Mouse (Mus musculus): ENCODE results near the gene Foxf2. TPM values are rescaled to one million over a fixed set of nuclear protein-coding genes. Genes with fewer than 3 reads are reported as not detected.

Gene Foxf2
- polyA plus RNA-seq, 1 experiment: not detected

DNA sequence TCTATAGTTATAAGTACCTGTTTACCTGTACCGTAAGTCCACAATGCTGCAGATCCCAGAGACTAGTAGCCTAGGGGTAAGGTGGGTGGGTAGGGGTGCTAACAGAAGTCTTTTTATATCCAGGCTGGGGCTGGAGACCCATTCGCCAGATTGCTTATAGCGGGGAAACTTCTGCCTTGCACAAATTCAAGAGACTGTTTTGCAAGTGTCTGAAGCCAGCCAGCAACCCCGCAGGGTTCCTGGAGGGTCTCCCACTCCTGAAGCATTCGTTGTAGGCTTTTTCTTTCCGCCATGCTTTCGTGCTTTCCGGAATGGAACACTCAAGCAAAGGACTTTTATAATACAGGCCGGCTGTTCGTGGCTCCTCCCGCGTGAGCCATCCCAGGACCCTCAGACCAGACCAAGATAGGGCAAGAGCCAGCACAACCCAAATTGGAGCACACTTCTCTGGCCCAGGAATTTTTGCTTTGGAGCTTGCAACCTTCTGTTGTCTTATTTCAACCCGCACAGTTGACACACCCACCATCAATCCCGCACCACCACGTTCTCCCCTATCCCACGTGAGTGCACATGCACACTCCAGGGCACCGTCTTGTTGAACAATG is 10.0 kb upstream of the Foxf2 start:
- Histone ChIP-seq H3K4me1 (ENCODE audit: control insufficient read depth) (no peaks in the 10 kb centered on the region), H3K4me3 (replicated peaks) (no peak overlapping the region), H3K27me3 (ENCODE audit: control insufficient read depth) (peaks cover 93% of the 10 kb centered on the region), H3K36me3 (ENCODE audit: control insufficient read depth) (no peaks in the 10 kb centered on the region), H3K9me3 (ENCODE audit: control insufficient read depth, low read length) (no peaks in the 10 kb centered on the region)
- TF ChIP-seq TAL1 (IDR thresholded peaks at IDR 0.05; ENCODE audit: low read length): no peak
- TF ChIP-seq GATA1 (IDR thresholded peaks at IDR 0.05; ENCODE audit: low read length): no peak

DNA sequence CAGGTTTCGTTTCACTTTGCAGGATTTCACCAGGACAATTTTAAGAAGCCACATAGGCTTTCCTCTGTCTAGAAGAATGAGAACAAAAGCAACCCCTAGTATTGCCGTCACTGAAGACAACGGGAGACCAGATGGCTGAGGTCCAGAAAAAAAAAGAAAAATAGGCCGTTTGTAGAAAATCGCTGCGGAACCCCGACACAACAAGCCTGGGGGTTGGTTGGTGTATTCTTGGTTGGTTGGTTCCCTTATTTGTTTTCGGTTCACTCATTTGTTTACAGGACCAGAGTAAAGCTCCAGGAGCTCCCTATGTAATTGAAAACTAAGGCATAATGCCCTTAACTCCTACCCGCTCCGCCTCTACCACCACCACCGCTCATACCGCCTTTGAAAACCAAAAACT is 7.6 kb upstream of the Foxf2 start:
- Histone ChIP-seq H3K4me3 (replicated peaks) (no peak overlapping the region), H3K27me3 (ENCODE audit: control insufficient read depth) (peaks cover 100% of the 10 kb centered on the region), H3K4me1 (ENCODE audit: control insufficient read depth) (no peaks in the 10 kb centered on the region), H3K9me3 (ENCODE audit: control insufficient read depth, low read length) (no peaks in the 10 kb centered on the region), H3K36me3 (ENCODE audit: control insufficient read depth) (no peaks in the 10 kb centered on the region)
- no peak for TF ChIP-seq GATA1 (IDR thresholded peaks at IDR 0.05; ENCODE audit: low read length)
- no peak for TF ChIP-seq TAL1 (IDR thresholded peaks at IDR 0.05; ENCODE audit: low read length)

DNA sequence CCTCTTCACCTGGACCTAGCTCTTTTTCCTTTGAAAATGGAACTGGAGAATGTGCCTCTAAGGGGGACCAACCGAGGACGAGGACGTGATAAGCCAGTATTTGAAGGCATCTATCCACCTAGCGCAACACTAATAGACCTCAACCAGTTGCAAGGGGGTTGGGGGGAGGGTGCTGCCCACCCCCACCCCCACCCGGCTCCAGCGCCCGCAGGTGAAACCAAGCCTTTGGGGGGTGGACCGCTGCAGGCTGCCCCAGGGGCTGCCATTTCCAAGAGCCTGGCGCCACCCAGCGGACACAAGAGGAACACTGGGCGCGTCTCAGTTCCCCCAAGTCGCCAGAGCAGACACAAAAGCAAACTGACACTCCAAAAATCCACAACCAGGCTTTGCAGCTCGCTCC is 7.2 kb upstream of the Foxf2 start:
- TF ChIP-seq TAL1 (IDR thresholded peaks at IDR 0.05; ENCODE audit: low read length) (no peak), GATA1 (IDR thresholded peaks at IDR 0.05; ENCODE audit: low read length) (no peak)
- no peak overlapping the region for H3K4me3 ChIP-seq (replicated peaks)
- no peaks in the 10 kb centered on the region for H3K9me3 ChIP-seq (ENCODE audit: control insufficient read depth, low read length)
- peaks cover 100% of the 10 kb centered on the region for H3K27me3 ChIP-seq (ENCODE audit: control insufficient read depth)
- H3K36me3 ChIP-seq (ENCODE audit: control insufficient read depth): no peaks in the 10 kb centered on the region
- no peaks in the 10 kb centered on the region for H3K4me1 ChIP-seq (ENCODE audit: control insufficient read depth)

DNA sequence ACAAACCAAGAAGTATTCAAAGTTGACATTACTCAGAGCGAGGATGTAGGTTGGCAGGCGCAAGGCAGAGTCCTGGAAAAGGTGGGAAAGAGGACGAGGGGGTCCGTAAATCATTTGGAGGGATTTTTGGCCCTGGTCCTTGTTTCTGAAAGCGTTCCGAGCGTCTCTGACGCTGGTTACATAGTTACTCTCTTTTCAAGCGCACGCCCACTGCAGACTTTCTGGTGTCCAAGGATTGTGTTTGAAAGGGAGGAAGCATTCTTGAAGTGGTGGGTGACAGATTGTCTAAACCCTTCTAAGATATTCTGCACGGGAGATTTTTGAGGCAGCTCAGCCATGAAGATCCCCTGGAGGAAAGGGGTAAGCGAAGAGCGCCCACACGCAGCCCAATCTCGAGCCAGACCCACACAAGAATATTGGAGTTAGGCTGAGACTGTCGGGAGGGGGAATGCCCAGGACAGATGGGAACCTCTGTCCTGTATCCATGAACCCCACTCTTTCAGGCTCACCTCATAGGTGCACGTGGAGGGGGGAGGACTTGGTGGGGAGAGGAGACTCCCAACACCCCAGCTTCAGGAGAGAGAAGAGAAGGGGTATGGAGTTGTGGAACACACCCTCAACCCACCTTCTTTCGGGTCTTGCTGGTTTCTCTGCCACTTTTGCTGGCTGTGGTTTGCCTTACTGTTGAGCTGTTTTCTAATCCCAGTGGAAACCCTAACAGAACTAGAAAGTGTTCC is 6.5 kb upstream of the Foxf2 start:
- H3K4me3 ChIP-seq (replicated peaks): no peak overlapping the region
- no peaks in the 10 kb centered on the region for H3K9me3 ChIP-seq (ENCODE audit: control insufficient read depth, low read length)
- H3K36me3 ChIP-seq (ENCODE audit: control insufficient read depth): no peaks in the 10 kb centered on the region
- peaks cover 100% of the 10 kb centered on the region for H3K27me3 ChIP-seq (ENCODE audit: control insufficient read depth)
- no peak for TF ChIP-seq TAL1 (IDR thresholded peaks at IDR 0.05; ENCODE audit: low read length)
- TF ChIP-seq GATA1 (IDR thresholded peaks at IDR 0.05; ENCODE audit: low read length): no peak
- no peaks in the 10 kb centered on the region for H3K4me1 ChIP-seq (ENCODE audit: control insufficient read depth)

DNA sequence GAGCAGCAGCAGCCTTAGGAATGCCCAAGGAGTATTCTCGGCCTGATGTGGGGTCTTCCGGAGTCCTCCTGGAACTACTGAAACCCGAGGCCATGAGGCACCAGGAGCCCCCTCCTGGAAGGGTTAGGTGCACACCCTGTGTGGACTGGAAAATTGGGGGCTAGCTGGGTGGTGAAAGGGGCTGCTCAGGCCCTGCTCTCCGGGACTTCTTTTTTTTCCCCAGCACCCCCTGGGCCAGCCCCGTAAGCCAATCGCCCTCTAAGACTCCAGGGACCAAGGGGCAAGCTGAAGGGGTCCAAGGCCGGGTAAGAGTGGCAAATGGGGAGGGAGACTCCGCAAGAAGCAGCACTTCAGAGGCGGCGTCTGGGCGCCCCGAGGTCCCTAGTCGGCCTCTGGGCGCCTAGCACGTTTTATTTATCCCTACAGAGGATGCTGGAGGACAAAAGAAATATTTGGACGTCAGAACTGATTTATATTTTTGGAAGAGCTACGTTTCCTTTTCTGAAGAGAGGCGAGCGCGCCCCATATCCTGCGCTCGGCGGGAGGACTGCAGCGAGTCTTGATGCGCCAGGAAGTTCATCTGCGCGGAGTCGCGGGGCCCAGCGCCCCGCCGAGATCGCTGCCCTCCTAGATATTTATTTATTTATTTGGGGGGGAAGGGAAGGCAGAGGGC is 5.7 kb upstream of the Foxf2 start:
- Histone ChIP-seq H3K9me3 (ENCODE audit: control insufficient read depth, low read length) (no peaks in the 10 kb centered on the region; the same call in 1 of the 2 replicates), H3K4me3 (replicated peaks) (no peak overlapping the region), H3K4me1 (ENCODE audit: control insufficient read depth) (no peaks in the 10 kb centered on the region), H3K36me3 (ENCODE audit: control insufficient read depth) (no peaks in the 10 kb centered on the region), H3K27me3 (ENCODE audit: control insufficient read depth) (peaks cover 100% of the 10 kb centered on the region)
- TF ChIP-seq TAL1 (IDR thresholded peaks at IDR 0.05; ENCODE audit: low read length) (no peak), GATA1 (IDR thresholded peaks at IDR 0.05; ENCODE audit: low read length) (no peak)

DNA sequence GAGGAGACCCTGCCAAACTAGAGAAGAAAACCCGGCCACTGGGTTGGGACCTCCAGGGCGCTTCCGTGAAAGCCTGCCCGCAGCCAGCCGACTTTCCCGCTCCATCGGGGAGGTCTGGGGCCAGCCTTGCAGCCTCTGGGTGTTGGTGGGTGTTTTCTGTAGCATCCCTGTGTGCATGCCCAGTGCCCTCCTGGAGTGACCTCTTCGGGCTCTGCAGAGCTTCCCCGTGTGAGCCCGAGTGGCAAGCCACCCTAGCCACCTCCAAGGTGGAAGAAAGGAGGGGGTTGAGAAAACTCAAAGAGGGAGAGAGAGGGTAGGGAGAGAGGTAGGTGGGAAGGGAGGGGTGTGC is 5.1 kb upstream of the Foxf2 start:
- Histone ChIP-seq H3K4me3 (replicated peaks) (no peak overlapping the region), H3K36me3 (ENCODE audit: control insufficient read depth) (no peaks in the 10 kb centered on the region), H3K9me3 (ENCODE audit: control insufficient read depth, low read length) (no peaks in the 10 kb centered on the region; the same call in 1 of the 2 replicates), H3K27me3 (ENCODE audit: control insufficient read depth) (peaks cover 100% of the 10 kb centered on the region), H3K4me1 (ENCODE audit: control insufficient read depth) (no peaks in the 10 kb centered on the region)
- TF ChIP-seq TAL1 (IDR thresholded peaks at IDR 0.05; ENCODE audit: low read length): no peak
- no peak for TF ChIP-seq GATA1 (IDR thresholded peaks at IDR 0.05; ENCODE audit: low read length)

DNA sequence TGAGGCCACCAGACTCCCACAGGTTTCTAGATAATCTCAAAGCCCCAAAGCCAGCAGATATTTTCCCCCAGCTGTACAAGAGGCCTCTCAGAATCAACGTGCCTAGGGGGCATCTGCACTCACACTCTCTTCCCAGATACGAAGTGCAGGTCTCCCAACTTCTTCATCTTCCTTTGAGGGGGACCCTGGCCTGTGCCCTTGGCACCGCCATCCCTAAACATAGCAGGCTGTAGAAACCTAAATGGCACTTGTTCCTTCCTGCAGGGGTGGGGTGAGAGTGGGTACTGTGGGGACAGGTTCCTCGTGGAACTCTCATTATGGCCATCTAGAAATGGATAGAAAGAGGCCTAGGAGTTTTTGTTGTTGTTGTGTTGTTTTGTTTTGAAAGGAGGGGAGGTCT is 4.7 kb upstream of the Foxf2 start:
- Histone ChIP-seq H3K36me3 (ENCODE audit: control insufficient read depth) (no peaks in the 10 kb centered on the region), H3K9me3 (ENCODE audit: control insufficient read depth, low read length) (no peaks in the 10 kb centered on the region; the same call in 1 of the 2 replicates), H3K4me3 (replicated peaks) (no peak overlapping the region)

DNA sequence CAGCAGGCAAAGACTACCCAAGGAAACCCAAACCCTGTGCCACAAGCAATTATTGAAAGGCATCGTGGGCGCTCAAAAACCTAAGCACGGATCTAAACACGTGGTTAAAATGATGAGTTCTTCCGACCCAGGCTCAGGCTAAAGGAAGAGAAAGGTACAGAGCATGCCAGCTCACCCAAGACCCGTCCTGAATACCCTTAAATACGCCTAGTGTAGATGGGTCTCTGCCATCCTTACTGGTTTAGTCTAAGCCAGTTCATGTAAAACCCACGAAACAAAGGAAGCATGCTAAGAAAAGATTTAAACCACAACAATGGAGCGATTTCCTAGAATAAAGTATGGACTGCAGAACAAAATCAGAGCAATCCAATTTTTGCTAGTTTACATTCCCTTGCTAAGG is 3.9 kb upstream of the Foxf2 start:
- H3K4me1 ChIP-seq (ENCODE audit: control insufficient read depth): no peaks in the 10 kb centered on the region
- H3K36me3 ChIP-seq (ENCODE audit: control insufficient read depth): no peaks in the 10 kb centered on the region
- H3K4me3 ChIP-seq (replicated peaks): no peak overlapping the region
- TF ChIP-seq TAL1 (IDR thresholded peaks at IDR 0.05; ENCODE audit: low read length) (no peak), GATA1 (IDR thresholded peaks at IDR 0.05; ENCODE audit: low read length) (no peak)
- H3K27me3 ChIP-seq (ENCODE audit: control insufficient read depth): peaks cover 100% of the 10 kb centered on the region
- no peaks in the 10 kb centered on the region; the same call in 1 of the 2 replicates for H3K9me3 ChIP-seq (ENCODE audit: control insufficient read depth, low read length)

More for the DNA sequence above, 4.7 kb upstream of the Foxf2 start:
- Histone ChIP-seq H3K27me3 (ENCODE audit: control insufficient read depth) (peaks cover 100% of the 10 kb centered on the region), H3K4me1 (ENCODE audit: control insufficient read depth) (no peaks in the 10 kb centered on the region)
- TF ChIP-seq GATA1 (IDR thresholded peaks at IDR 0.05; ENCODE audit: low read length) (no peak), TAL1 (IDR thresholded peaks at IDR 0.05; ENCODE audit: low read length) (no peak)

DNA sequence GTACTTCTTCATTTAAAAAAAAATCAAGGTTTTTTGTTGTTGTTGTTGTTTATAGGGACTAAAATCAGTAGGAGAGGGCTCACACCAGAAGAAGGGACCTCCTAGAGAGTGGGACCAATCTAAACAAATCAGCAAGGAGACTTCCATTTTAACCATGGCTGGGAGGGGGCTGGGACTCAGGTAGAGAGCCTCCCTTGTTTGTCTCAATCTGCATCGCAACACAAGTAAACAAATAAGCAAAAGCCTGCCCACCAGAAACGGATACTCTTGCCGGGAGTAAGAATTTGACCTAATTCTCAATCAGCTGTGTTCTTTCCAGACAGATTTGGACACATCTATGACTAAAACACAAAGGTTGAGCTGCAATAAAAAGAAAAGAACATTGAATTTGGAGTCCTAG is 3.2 kb upstream of the Foxf2 start:
- no peaks in the 10 kb centered on the region for H3K36me3 ChIP-seq (ENCODE audit: control insufficient read depth)
- no peaks in the 10 kb centered on the region; the same call in 1 of the 2 replicates for H3K9me3 ChIP-seq (ENCODE audit: control insufficient read depth, low read length)
- TF ChIP-seq GATA1 (IDR thresholded peaks at IDR 0.05; ENCODE audit: low read length) (no peak), TAL1 (IDR thresholded peaks at IDR 0.05; ENCODE audit: low read length) (no peak)
- peaks cover 100% of the 10 kb centered on the region for H3K27me3 ChIP-seq (ENCODE audit: control insufficient read depth)
- no peaks in the 10 kb centered on the region for H3K4me1 ChIP-seq (ENCODE audit: control insufficient read depth)
- H3K4me3 ChIP-seq (replicated peaks): no peak overlapping the region
